Mouse (Mus musculus) megakaryocyte, embryonic 14.5 days (primary cell): ENCODE measurements around the gene Slc1a7.

Experiments
- FLI1 ChIP-seq: IDR thresholded peaks from 2 replicates; pipeline ENCODE4 v1.6.1; 2012; ENCODE audit warnings: low read length, inconsistent platforms, mixed read lengths
- GATA1 ChIP-seq: IDR thresholded peaks from 3 replicates; pipeline ENCODE4 v1.6.1; 2012; ENCODE audit warnings: mixed read lengths, low read length, inconsistent platforms, borderline replicate concordance

DNA sequence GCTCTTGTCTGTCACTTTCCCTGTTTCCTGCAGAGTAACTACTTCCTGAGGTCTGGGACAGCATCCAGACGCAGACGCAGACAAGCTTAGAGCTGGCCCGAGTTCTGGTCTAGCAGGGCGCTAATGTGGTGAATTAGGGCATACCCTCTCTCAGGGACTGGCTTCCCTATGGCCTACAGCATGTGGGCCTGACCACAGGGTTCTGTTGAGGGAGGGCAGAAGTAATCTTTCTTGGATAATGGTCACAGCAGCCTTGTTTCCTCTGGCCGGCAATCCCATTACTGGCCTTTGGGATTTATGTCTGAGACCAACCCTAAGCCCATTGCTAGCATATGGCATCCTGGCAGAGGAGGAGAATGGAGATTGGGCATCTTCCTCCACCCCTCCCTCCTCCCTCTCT is 22.7 kb downstream of the Slc1a7 start:
- no peak for TF ChIP-seq GATA1
- TF ChIP-seq FLI1 = no peak
